Mouse (Mus musculus): ENCODE data around the gene Gadd45gip1. TPM values are rescaled to one million over a fixed set of nuclear protein-coding genes. Genes with fewer than 3 reads are reported as not detected.

The Gadd45gip1 gene
- 7.0 TPM for polyA plus RNA-seq (2015; fragmentation: Illumina TruSeq; extraction: RNeasy Lipid Tissue Mini Kit (QIAGEN cat#74804); ENCODE audit: insufficient read depth, low read depth, low replicate concordance)

GRCm38 (mm10) chr8:84831490-84831889 lies at the start of gene Gadd45gip1:
Gene Gadd45gip1, plus strand, starts transcription at chr8:84831522.

DNA sequence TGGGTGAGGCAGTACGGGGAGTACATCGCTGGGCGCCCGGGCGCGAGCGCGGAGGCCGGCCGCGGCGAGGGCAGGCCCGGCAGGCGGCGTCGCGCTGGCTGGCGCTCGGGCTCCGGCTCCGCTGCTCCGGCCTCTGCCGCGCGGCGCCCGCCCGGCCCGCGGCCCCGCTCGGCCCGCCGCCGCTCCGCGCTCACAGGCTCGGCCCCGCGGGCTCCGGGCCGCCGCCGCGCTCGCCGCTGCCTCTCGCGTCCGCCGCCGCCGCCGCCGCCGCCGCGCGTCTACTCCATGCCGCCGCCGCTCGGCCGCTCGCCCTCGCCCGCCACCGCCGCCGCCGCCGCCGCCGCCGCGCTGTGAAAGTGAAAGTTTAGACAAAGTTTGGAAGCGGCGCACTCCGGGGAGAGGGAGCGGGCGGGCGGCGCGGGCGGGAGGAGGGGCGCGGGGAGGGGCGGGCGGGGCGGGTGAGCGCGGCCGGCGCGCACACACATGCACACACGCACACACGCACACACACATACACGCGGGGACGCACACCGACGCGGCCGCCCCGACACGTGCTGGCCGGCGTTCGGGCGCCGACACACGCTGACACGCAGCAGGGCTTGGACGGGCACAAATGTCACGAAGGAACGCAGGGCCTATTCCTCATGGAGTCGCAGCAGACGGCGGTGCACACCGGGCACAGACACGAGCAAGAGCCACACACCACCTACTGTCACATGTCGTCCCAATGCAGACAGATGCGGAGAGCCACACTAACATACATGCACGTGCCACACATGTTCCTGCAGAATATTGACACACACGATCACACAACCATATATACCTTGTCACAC lies 31.1 kb upstream of the Gadd45gip1 start, which contains the start of gene Nfix:
TSS of gene Nfix (minus strand) at position 346 of the 833 bp plus-strand sequence.

DNA sequence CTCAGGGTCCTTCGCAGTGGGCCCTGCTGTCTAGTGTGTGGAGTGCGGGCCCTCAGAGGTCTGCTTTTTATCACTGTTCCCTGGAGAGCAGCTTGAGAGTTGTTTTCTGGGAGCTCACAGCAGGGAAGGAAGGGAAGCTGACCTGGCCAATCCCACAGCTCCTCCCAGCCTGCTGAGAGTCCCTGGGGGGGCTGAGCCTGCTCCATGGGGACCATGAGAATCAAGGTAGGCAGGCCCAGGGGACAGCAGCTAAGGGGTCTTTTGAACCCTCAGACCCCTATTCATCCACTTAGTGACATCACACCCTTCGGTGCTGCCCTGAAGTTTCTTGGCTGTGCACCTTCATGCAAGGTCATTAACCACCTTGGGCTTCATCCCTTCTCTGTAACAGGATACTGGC lies 8.6 kb upstream of the Gadd45gip1 start, which contains the start of gene Dand5:
TSS of gene Dand5 (minus strand) at position 101 of the 400 bp plus-strand sequence.

DNA sequence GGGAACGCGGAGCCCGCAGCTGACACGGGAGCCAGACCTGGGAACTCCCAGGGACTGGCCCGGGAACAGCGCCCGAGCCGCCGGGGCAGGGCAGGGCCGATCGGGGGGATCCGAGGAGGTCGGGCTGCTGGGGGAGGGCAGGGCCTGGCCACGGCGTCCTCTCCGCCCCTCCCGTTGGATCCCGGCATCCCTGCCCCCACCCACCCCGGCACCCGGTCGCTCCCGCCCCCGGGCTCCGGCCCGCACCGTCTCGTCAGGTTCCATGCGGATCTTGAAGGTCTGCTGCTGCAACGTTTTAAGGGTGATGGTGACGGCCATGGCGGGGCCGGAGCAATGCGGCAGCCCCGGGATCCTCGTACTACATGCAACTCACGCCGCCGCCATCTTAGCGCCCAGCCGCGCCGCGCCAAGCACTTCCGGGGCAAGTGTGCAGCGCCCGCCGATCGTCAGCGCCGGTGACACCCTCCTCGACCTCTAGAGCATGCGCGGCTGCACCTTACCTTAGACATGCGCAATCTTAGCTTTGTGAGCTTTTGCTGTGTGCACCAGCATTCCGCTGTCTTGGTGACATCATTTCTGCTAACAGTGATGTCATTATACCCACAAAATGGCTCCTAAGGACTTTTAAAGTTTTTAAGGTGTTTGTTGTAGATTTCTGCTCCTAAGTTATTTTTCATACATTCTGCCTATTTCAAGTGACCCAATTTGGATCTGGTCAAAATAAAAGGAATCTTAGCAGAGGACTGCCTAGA lies 9.1 kb downstream of the Gadd45gip1 start, which contains the start of gene Rad23a:
TSS of gene Rad23a (minus strand) at position 418 of the 752 bp plus-strand sequence.

DNA sequence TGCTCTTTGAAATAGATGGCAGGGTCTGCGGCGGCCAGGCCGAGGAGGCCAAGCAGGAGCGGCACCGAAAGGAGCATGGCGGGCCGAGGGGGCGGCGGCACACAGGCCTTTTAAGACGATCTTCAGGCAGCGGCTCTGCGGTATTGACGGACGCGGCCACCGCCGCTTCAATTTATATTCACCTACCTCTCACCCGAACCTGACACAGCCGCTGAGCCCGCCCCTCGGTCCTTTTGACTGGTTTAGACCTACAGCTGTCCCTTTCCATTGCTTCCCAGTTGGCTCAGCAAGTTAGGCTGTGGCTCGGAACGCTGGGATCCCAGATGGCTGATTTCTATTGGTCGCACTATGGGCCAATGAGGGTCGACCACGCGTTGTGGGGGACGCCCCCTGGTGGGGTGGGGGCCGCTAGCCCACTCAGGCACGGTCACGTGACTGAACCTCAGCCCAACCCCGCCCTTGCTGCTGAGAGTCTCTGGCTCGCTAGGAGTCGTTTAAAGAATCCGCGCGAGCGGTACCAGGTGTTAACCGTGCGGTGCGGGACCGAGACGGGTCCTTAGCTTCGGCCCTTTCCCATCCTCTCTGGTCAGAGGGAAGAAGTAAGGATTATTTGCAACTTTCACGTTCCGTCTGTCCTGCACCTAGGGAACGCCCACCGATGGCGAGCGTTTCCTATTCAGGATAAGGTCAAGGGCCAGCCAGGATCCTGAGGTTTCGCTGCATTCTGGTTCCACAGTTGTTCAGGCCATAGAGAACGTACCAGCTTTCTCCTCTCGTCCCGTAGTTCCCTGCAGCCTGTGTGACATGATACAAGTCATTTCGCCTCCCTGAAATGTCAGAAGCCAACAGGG lies 15.6 kb downstream of the Gadd45gip1 start, which contains the start of gene Calr:
TSS of gene Calr (minus strand) at position 213 of the 851 bp plus-strand sequence.

DNA sequence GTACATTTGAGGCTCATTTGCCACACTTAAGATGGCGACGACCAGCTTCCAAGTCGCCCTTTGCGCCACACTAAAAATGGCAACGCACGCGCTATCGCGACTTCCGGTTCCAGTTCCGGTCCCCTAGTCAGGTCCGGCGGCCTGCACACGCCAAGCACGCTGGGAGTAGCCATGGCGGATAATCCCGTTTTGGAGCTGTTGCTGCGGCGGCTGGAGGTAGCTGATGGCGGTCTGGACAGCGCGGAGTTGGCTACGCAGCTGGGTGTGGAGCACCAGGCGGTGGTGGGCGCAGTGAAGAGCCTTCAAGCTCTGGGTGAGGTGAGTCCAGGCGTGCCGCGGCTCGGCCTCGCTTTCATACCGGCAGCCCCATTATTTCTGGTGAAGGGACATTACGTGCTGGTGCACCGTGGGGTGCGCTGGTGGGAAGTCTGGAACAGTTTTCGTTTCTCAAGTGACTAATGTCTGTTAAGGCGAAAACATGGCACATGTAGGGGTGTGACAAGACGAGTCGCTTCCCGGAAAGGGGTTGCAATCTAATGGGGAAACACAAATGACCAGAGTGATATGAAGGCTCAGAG lies 25.6 kb downstream of the Gadd45gip1 start, which contains the start of gene Farsa:
TSS of gene Farsa (plus strand) at position 126 of the 578 bp plus-strand sequence.

GRCm38 (mm10) chr8:84871376-84872308 lies 40.3 kb downstream of the Gadd45gip1 start, which contains the start of gene Syce2:
Gene Syce2, plus strand, starts transcription at chr8:84872111.

Other genes with a start within 250 kb of the Gadd45gip1 start
- 14.1 TPM for gene Ier2, start 168.7 kb upstream of the Gadd45gip1 start, polyA plus RNA-seq (2015; fragmentation: Illumina TruSeq; extraction: RNeasy Lipid Tissue Mini Kit (QIAGEN cat#74804); ENCODE audit: insufficient read depth, low read depth, low replicate concordance)
- 55.6 TPM for gene Trmt1, start 145.2 kb upstream of the Gadd45gip1 start, polyA plus RNA-seq (2015; fragmentation: Illumina TruSeq; extraction: RNeasy Lipid Tissue Mini Kit (QIAGEN cat#74804); ENCODE audit: insufficient read depth, low read depth, low replicate concordance)
- gene Nacc1, start 143.7 kb upstream of the Gadd45gip1 start, polyA plus RNA-seq (2015; fragmentation: Illumina TruSeq; extraction: RNeasy Lipid Tissue Mini Kit (QIAGEN cat#74804); ENCODE audit: insufficient read depth, low read depth, low replicate concordance) = 7.9 TPM
- 2.6 TPM for gene Lyl1, start 130.1 kb upstream of the Gadd45gip1 start, polyA plus RNA-seq (2015; fragmentation: Illumina TruSeq; extraction: RNeasy Lipid Tissue Mini Kit (QIAGEN cat#74804); ENCODE audit: insufficient read depth, low read depth, low replicate concordance)
- not detected for gene G430095P16Rik, start 108.5 kb upstream of the Gadd45gip1 start, polyA plus RNA-seq (2015; fragmentation: Illumina TruSeq; extraction: RNeasy Lipid Tissue Mini Kit (QIAGEN cat#74804); ENCODE audit: insufficient read depth, low read depth, low replicate concordance)
- 14.9 TPM for gene Nfix, start 31.2 kb upstream of the Gadd45gip1 start, polyA plus RNA-seq (2015; fragmentation: Illumina TruSeq; extraction: RNeasy Lipid Tissue Mini Kit (QIAGEN cat#74804); ENCODE audit: insufficient read depth, low read depth, low replicate concordance)
- 1.8 TPM for gene Dand5, start 8.7 kb upstream of the Gadd45gip1 start, polyA plus RNA-seq (2015; fragmentation: Illumina TruSeq; extraction: RNeasy Lipid Tissue Mini Kit (QIAGEN cat#74804); ENCODE audit: insufficient read depth, low read depth, low replicate concordance)
- gene Rad23a, start 9.1 kb downstream of the Gadd45gip1 start, polyA plus RNA-seq (2015; fragmentation: Illumina TruSeq; extraction: RNeasy Lipid Tissue Mini Kit (QIAGEN cat#74804); ENCODE audit: insufficient read depth, low read depth, low replicate concordance) = 18.2 TPM
- 181 TPM for gene Calr, start 15.4 kb downstream of the Gadd45gip1 start, polyA plus RNA-seq (2015; fragmentation: Illumina TruSeq; extraction: RNeasy Lipid Tissue Mini Kit (QIAGEN cat#74804); ENCODE audit: insufficient read depth, low read depth, low replicate concordance)
- gene Farsa, start 25.5 kb downstream of the Gadd45gip1 start, polyA plus RNA-seq (2015; fragmentation: Illumina TruSeq; extraction: RNeasy Lipid Tissue Mini Kit (QIAGEN cat#74804); ENCODE audit: insufficient read depth, low read depth, low replicate concordance) = 19.1 TPM
- gene Syce2, start 40.6 kb downstream of the Gadd45gip1 start, polyA plus RNA-seq (2015; fragmentation: Illumina TruSeq; extraction: RNeasy Lipid Tissue Mini Kit (QIAGEN cat#74804); ENCODE audit: insufficient read depth, low read depth, low replicate concordance) = not detected
- 27.8 TPM for gene Gcdh, start 62.4 kb downstream of the Gadd45gip1 start, polyA plus RNA-seq (2015; fragmentation: Illumina TruSeq; extraction: RNeasy Lipid Tissue Mini Kit (QIAGEN cat#74804); ENCODE audit: insufficient read depth, low read depth, low replicate concordance)
- not detected for gene Klf1, start 70.4 kb downstream of the Gadd45gip1 start, polyA plus RNA-seq (2015; fragmentation: Illumina TruSeq; extraction: RNeasy Lipid Tissue Mini Kit (QIAGEN cat#74804); ENCODE audit: insufficient read depth, low read depth, low replicate concordance)
- 6.3 TPM for gene Dnase2a, start 77.0 kb downstream of the Gadd45gip1 start, polyA plus RNA-seq (2015; fragmentation: Illumina TruSeq; extraction: RNeasy Lipid Tissue Mini Kit (QIAGEN cat#74804); ENCODE audit: insufficient read depth, low read depth, low replicate concordance)
- gene Mast1, start 105.8 kb downstream of the Gadd45gip1 start, polyA plus RNA-seq (2015; fragmentation: Illumina TruSeq; extraction: RNeasy Lipid Tissue Mini Kit (QIAGEN cat#74804); ENCODE audit: insufficient read depth, low read depth, low replicate concordance) = 0.61 TPM
- gene Rtbdn, start 115.5 kb downstream of the Gadd45gip1 start, polyA plus RNA-seq (2015; fragmentation: Illumina TruSeq; extraction: RNeasy Lipid Tissue Mini Kit (QIAGEN cat#74804); ENCODE audit: insufficient read depth, low read depth, low replicate concordance) = not detected
- gene Gm49661, start 137.9 kb downstream of the Gadd45gip1 start, polyA plus RNA-seq (2015; fragmentation: Illumina TruSeq; extraction: RNeasy Lipid Tissue Mini Kit (QIAGEN cat#74804); ENCODE audit: insufficient read depth, low read depth, low replicate concordance) = not detected
- 35.5 TPM for gene Prdx2, start 138.1 kb downstream of the Gadd45gip1 start, polyA plus RNA-seq (2015; fragmentation: Illumina TruSeq; extraction: RNeasy Lipid Tissue Mini Kit (QIAGEN cat#74804); ENCODE audit: insufficient read depth, low read depth, low replicate concordance)
- 8.3 TPM for gene Rnaseh2a, start 138.2 kb downstream of the Gadd45gip1 start, polyA plus RNA-seq (2015; fragmentation: Illumina TruSeq; extraction: RNeasy Lipid Tissue Mini Kit (QIAGEN cat#74804); ENCODE audit: insufficient read depth, low read depth, low replicate concordance)
- gene Junb, start 147.2 kb downstream of the Gadd45gip1 start, polyA plus RNA-seq (2015; fragmentation: Illumina TruSeq; extraction: RNeasy Lipid Tissue Mini Kit (QIAGEN cat#74804); ENCODE audit: insufficient read depth, low read depth, low replicate concordance) = 10.0 TPM
- gene Hook2, start 159.1 kb downstream of the Gadd45gip1 start, polyA plus RNA-seq (2015; fragmentation: Illumina TruSeq; extraction: RNeasy Lipid Tissue Mini Kit (QIAGEN cat#74804); ENCODE audit: insufficient read depth, low read depth, low replicate concordance) = 13.4 TPM
- gene Best2, start 183.0 kb downstream of the Gadd45gip1 start, polyA plus RNA-seq (2015; fragmentation: Illumina TruSeq; extraction: RNeasy Lipid Tissue Mini Kit (QIAGEN cat#74804); ENCODE audit: insufficient read depth, low read depth, low replicate concordance) = not detected
- 24.7 TPM for gene Asna1, start 193.8 kb downstream of the Gadd45gip1 start, polyA plus RNA-seq (2015; fragmentation: Illumina TruSeq; extraction: RNeasy Lipid Tissue Mini Kit (QIAGEN cat#74804); ENCODE audit: insufficient read depth, low read depth, low replicate concordance)
- 49.3 TPM for gene Trir, start 195.3 kb downstream of the Gadd45gip1 start, polyA plus RNA-seq (2015; fragmentation: Illumina TruSeq; extraction: RNeasy Lipid Tissue Mini Kit (QIAGEN cat#74804); ENCODE audit: insufficient read depth, low read depth, low replicate concordance)
- gene Tnpo2, start 205.4 kb downstream of the Gadd45gip1 start, polyA plus RNA-seq (2015; fragmentation: Illumina TruSeq; extraction: RNeasy Lipid Tissue Mini Kit (QIAGEN cat#74804); ENCODE audit: insufficient read depth, low read depth, low replicate concordance) = 7.1 TPM
- 6.4 TPM for gene Fbxw9, start 228.5 kb downstream of the Gadd45gip1 start, polyA plus RNA-seq (2015; fragmentation: Illumina TruSeq; extraction: RNeasy Lipid Tissue Mini Kit (QIAGEN cat#74804); ENCODE audit: insufficient read depth, low read depth, low replicate concordance)
- not detected for gene Gm5741, start 236.5 kb downstream of the Gadd45gip1 start, polyA plus RNA-seq (2015; fragmentation: Illumina TruSeq; extraction: RNeasy Lipid Tissue Mini Kit (QIAGEN cat#74804); ENCODE audit: insufficient read depth, low read depth, low replicate concordance)
- gene Dhps, start 240.2 kb downstream of the Gadd45gip1 start, polyA plus RNA-seq (2015; fragmentation: Illumina TruSeq; extraction: RNeasy Lipid Tissue Mini Kit (QIAGEN cat#74804); ENCODE audit: insufficient read depth, low read depth, low replicate concordance) = 16.0 TPM
- gene Wdr83os, start 249.2 kb downstream of the Gadd45gip1 start, polyA plus RNA-seq (2015; fragmentation: Illumina TruSeq; extraction: RNeasy Lipid Tissue Mini Kit (QIAGEN cat#74804); ENCODE audit: insufficient read depth, low read depth, low replicate concordance) = 22.2 TPM
- gene Wdr83, start 249.8 kb downstream of the Gadd45gip1 start, polyA plus RNA-seq (2015; fragmentation: Illumina TruSeq; extraction: RNeasy Lipid Tissue Mini Kit (QIAGEN cat#74804); ENCODE audit: insufficient read depth, low read depth, low replicate concordance) = 13.1 TPM

Measured in pancreas, adult 10 weeks (tissue).